In genomic region chr9:68875791-68876190, GRCm38 (mm10) we compare ENCODE assay signal across 16 mouse cellular contexts.
"Had no signal": no experiment of that assay in that cellular context is flagged by ENCODE, and none has a peak within 500 bp of the region (broad histone marks: within the 10 kb centered on the region; RNA-seq: fewer than 3 reads in every experiment).

No protein-coding gene starts in this region.

- DNase-seq: kidney, adult 11 months; kidney, adult 9 months; kidney, postnatal 36 days; lung, adult 2 months; lung, postnatal 4 days; midbrain, embryonic 14.5 days; spleen, adult 18-20 months; thymus, postnatal 4 days had no signal

- H3K36me3 ChIP-seq: liver, embryonic 15.5 days; midbrain, embryonic 10.5 days; neural tube, embryonic 15.5 days had no signal

- H3K4me2 ChIP-seq: liver, embryonic 11.5 days; liver, embryonic 15.5 days; neural tube, embryonic 15.5 days had no signal

- H3K27ac ChIP-seq: kidney, postnatal 0 days; layer of hippocampus, adult 2 months; liver, embryonic 15.5 days; midbrain, embryonic 10.5 days; neural tube, embryonic 15.5 days had no signal

- H3K9ac ChIP-seq: liver, embryonic 15.5 days; neural tube, embryonic 15.5 days had no signal

- ATAC-seq: lung, postnatal 0 days had no signal

- H3K4me1 ChIP-seq: liver, embryonic 15.5 days had no signal

- H3K9me3 ChIP-seq: liver, embryonic 15.5 days; midbrain, embryonic 10.5 days; neural tube, embryonic 15.5 days had no signal

- H3K4me3 ChIP-seq: layer of hippocampus, adult 2 months; liver, embryonic 15.5 days; midbrain, embryonic 10.5 days; myocyte; neural tube, embryonic 15.5 days had no signal

- H3K27me3 ChIP-seq: liver, embryonic 15.5 days; neural tube, embryonic 15.5 days had no signal
